8 mouse cellular contexts compared by ENCODE assay signal in genomic region chr2:148082283-148082682, GRCm38 (mm10). TPM values are rescaled to one million over a fixed set of nuclear protein-coding genes. Genes with fewer than 3 reads are reported as not detected.
DNase-seq lines count a peak whose midpoint lies in the region; ATAC-seq and TF ChIP-seq lines count a peak whose summit lies in the region.
"Had no signal": no experiment of that assay in that cellular context is flagged by ENCODE, and none has a peak within 500 bp of the region (broad histone marks: within the 10 kb centered on the region; RNA-seq: fewer than 3 reads in every experiment).

No protein-coding gene starts in this region.

- no peak for ATAC-seq in neural tube, embryonic 15.5 days (ENCODE audit: low FRiP score)
- no peak for ATAC-seq in forebrain, embryonic 14.5 days
- ATAC-seq in lung, postnatal 0 days: peak; percentile 73

- no peak overlapping the region for H3K4me2 ChIP-seq in neural tube, embryonic 15.5 days
- H3K4me2 ChIP-seq in forebrain, embryonic 14.5 days (ENCODE audit: low read length): no peak overlapping the region
- no peak overlapping the region for H3K4me2 ChIP-seq in lung, postnatal 0 days (replicated peaks; ENCODE audit: low read depth, low read length)

- H3K4me3 ChIP-seq in neural tube, embryonic 15.5 days (replicated peaks): no peak overlapping the region
- H3K4me3 ChIP-seq in forebrain, embryonic 14.5 days (ENCODE audit: low read depth, low read length): no peak overlapping the region
- H3K4me3 ChIP-seq in lung, postnatal 0 days (ENCODE audit: low read depth, low read length): no peak overlapping the region

- no peaks in the 10 kb centered on the region for H3K9me3 ChIP-seq in neural tube, embryonic 15.5 days (replicated peaks)
- H3K9me3 ChIP-seq in forebrain, embryonic 14.5 days (replicated peaks; ENCODE audit: control insufficient read depth, low read length): no peaks in the 10 kb centered on the region
- no peaks in the 10 kb centered on the region for H3K9me3 ChIP-seq in lung, postnatal 0 days (ENCODE audit: low read length)

- no peak overlapping the region for H3K27ac ChIP-seq in neural tube, embryonic 15.5 days (replicated peaks)
- no peak overlapping the region for H3K27ac ChIP-seq in forebrain, embryonic 14.5 days (ENCODE audit: low read depth, low read length)
- no peak overlapping the region for H3K27ac ChIP-seq in lung, postnatal 0 days (ENCODE audit: low read length)

- 25% methylated on average over 8 of the region's 8 CpGs for whole genome bisulfite sequencing in neural tube, embryonic 15.5 days
- 17% methylated on average over 8 of the region's 8 CpGs for WGBS in forebrain, embryonic 14.5 days
- 11% methylated on average over 8 of the region's 8 CpGs for WGBS in lung, postnatal 0 days

- no peaks in the 10 kb centered on the region for H3K36me3 ChIP-seq in neural tube, embryonic 15.5 days
- no peaks in the 10 kb centered on the region for H3K36me3 ChIP-seq in forebrain, embryonic 14.5 days (ENCODE audit: control insufficient read depth, insufficient read depth, low read length)
- H3K36me3 ChIP-seq in lung, postnatal 0 days (ENCODE audit: insufficient read depth, low read length): no peaks in the 10 kb centered on the region

- H3K27me3 ChIP-seq in neural tube, embryonic 15.5 days (replicated peaks): no peaks in the 10 kb centered on the region
- H3K27me3 ChIP-seq in forebrain, embryonic 14.5 days (replicated peaks; ENCODE audit: control insufficient read depth, insufficient read depth, low read length): no peaks in the 10 kb centered on the region
- no peaks in the 10 kb centered on the region for H3K27me3 ChIP-seq in lung, postnatal 0 days (replicated peaks; ENCODE audit: insufficient read depth, low read length)

- H3K9ac ChIP-seq in neural tube, embryonic 15.5 days (replicated peaks): no peak overlapping the region
- no peak overlapping the region for H3K9ac ChIP-seq in forebrain, embryonic 14.5 days (ENCODE audit: low read length)
- H3K9ac ChIP-seq in lung, postnatal 0 days (replicated peaks; ENCODE audit: low read depth): no peak overlapping the region

- 0 out of 2 replicates have a peak, but pooled peaks have one; percentile 29 for TF ChIP-seq EP300 in lung, postnatal 0 days (IDR thresholded peaks at IDR 0.05)

- H3K4me1 ChIP-seq in neural tube, embryonic 15.5 days: no peaks in the 10 kb centered on the region
- H3K4me1 ChIP-seq in forebrain, embryonic 14.5 days (ENCODE audit: control insufficient read depth, insufficient read depth, low read length): no peaks in the 10 kb centered on the region
- H3K4me1 ChIP-seq in lung, postnatal 0 days (ENCODE audit: insufficient read depth, low read depth, low read length): no peaks in the 10 kb centered on the region

- DNase-seq in neural tube, embryonic 10.5 days (ENCODE audit: extremely low spot score, low spot score): peak; percentile 66
- peak; percentile 54 for DNase-seq in adrenal gland, postnatal 25 days
- DNase-seq in forebrain, embryonic 14.5 days (ENCODE audit: low spot score): peak; percentile 58
- peak; percentile 64 for DNase-seq in kidney, postnatal 10 days
- peak; percentile 79 for DNase-seq in lung, postnatal 0 days (ENCODE audit: low spot score)
- peak; percentile 13 for DNase-seq in right cerebral cortex, postnatal 25 days

- peak; percentile 93 for TF ChIP-seq CTCF in lung, postnatal 0 days (IDR thresholded peaks at IDR 0.05)

RNA-seq across cellular contexts. Expression of gene Foxa2, which starts 35.5 kb away (rescaled TPM):
- polyA plus RNA-seq in neural tube, embryonic 15.5 days (2015; fragmentation: Nextera tagmentation; extraction: Ambion mirVana): 1.3 and 2.2 TPM in 2 replicates
- not detected in 2 replicates for total RNA-seq in adrenal gland, postnatal 25 days (2021)
- 0.13 and 0.38 TPM in 2 replicates for polyA plus RNA-seq in forebrain, embryonic 14.5 days (2014; fragmentation: Nextera tagmentation; extraction: Ambion mirVana)
- 37.0 and 37.7 TPM in 2 replicates for polyA plus RNA-seq in lung, postnatal 0 days (2015; fragmentation: Nextera tagmentation; extraction: Ambion mirVana)
- polyA plus RNA-seq: frontal cortex, adult 2 months had no signal

Comparison
In these comparisons a context has a peak if more than half of its experiments do, and no peak if none do; other contexts are left out.
1. DNase-seq: peak in every context shown above with its lines; median percentile 79 in lung, postnatal 0 days; 66 in neural tube, embryonic 10.5 days; 64 in kidney, postnatal 10 days; 58 in forebrain, embryonic 14.5 days; 54 in adrenal gland, postnatal 25 days; 13 in right cerebral cortex, postnatal 25 days.
2. RNA of gene Foxa2, which starts 35.5 kb away (polyA plus RNA-seq): 37.0 to 37.7 TPM in lung, postnatal 0 days; 1.3 to 2.2 TPM in neural tube, embryonic 15.5 days and 0.13 to 0.38 TPM in forebrain, embryonic 14.5 days; every median in the first group is over 10 times any median in the second.